Mouse (Mus musculus) olfactory bulb, adult 2 months (tissue): ENCODE results near the gene Vasn. TPM values are rescaled to one million over a fixed set of nuclear protein-coding genes. Genes with fewer than 3 reads are reported as not detected.

ENCODE experiments used
- H3K27ac ChIP-seq: fragments of 200-500 bp; 2 replicates; pipeline ENCODE4 v1.5.1; 2012; ENCODE audit warnings: low read depth, low read length; ENCODE audit not compliant: insufficient read depth
- H3K4me1 ChIP-seq: fragments of 200-500 bp; 2 replicates; pipeline ENCODE4 v1.6.1; 2012; ENCODE audit warnings: low read length; ENCODE audit not compliant: control insufficient read depth, insufficient read depth
- H3K4me3 ChIP-seq: fragments of 200-500 bp; 2 replicates; pipeline ENCODE4 v1.5.1; 2012; ENCODE audit warnings: mild to moderate bottlenecking, low read depth, low read length, moderate library complexity; ENCODE audit not compliant: insufficient read depth
- CTCF ChIP-seq: fragments of 200-500 bp; IDR thresholded peaks from 2 replicates; pipeline ENCODE4 v1.5.1; 2012; ENCODE audit warnings: low read depth, mild to moderate bottlenecking, low read length, moderate library complexity; ENCODE audit not compliant: insufficient read depth
- POLR2A ChIP-seq: fragments of 200-500 bp; IDR thresholded peaks from 2 replicates; pipeline ENCODE4 v1.6.1; 2012; ENCODE audit warnings: mild to moderate bottlenecking, low read depth, low read length, moderate library complexity; ENCODE audit not compliant: insufficient read depth
- WGBS: fragments of 180-500 bp; shearing (Covaris S2); methylation state at CpG from one replicate; pipeline ENCODE4 v1.1.7; 2018; 5-methylcytosine and 5-hydroxymethylcytosine counted together
- polyA plus RNA-seq: library from polyadenylated mRNA; stranded (reverse); fragments of >200 nt; gene quantifications from 2 replicates; pipeline ENCODE4 v1.2.4, GENCODE M21; 2012; ENCODE audit warnings: low replicate concordance; ENCODE audit not compliant: missing spikeins, insufficient read depth, insufficient read length

Vasn gene
- polyA plus RNA-seq, 1 experiment: not detected

- 44% methylated on average over 11 of the region's 11 CpGs for whole genome bisulfite sequencing
- no peak for TF ChIP-seq POLR2A
- no peak for TF ChIP-seq CTCF
- H3K27ac ChIP-seq: no peak overlapping the region
- peaks cover 32% of the 10 kb centered on the region for H3K4me1 ChIP-seq
- H3K4me3 ChIP-seq: no peak overlapping the region
Measured at GRCm38 (mm10) chr16:4655764-4656570, 16.2 kb downstream of the Vasn start.

- H3K27ac ChIP-seq: no peak overlapping the region
- no peak overlapping the region for H3K4me3 ChIP-seq
- WGBS: 79% methylated on average over 9 of the region's 9 CpGs
- TF ChIP-seq CTCF: no peak
- TF ChIP-seq POLR2A: no peak
- peaks cover 29% of the 10 kb centered on the region for H3K4me1 ChIP-seq
Measured at GRCm38 (mm10) chr16:4656571-4657081, 16.9 kb downstream of the Vasn start.

- Histone ChIP-seq H3K27ac (no peak overlapping the region), H3K4me1 (peaks cover 24% of the 10 kb centered on the region), H3K4me3 (no peak overlapping the region)
- no peak for TF ChIP-seq POLR2A
- TF ChIP-seq CTCF: no peak
- 29% methylated on average over 11 of the region's 11 CpGs for WGBS
Measured at GRCm38 (mm10) chr16:4658781-4659245, 19.1 kb downstream of the Vasn start.

- TF ChIP-seq CTCF: no peak
- no peak for TF ChIP-seq POLR2A
- H3K4me3 ChIP-seq: no peak overlapping the region
- H3K4me1 ChIP-seq: peaks cover 24% of the 10 kb centered on the region
Measured at GRCm38 (mm10) chr16:4659326-4659725, 19.6 kb downstream of the Vasn start.

GRCm38 (mm10) chr16:4661605-4662004, 21.9 kb downstream of the Vasn start:
- 85% methylated on average over 2 of the region's 2 CpGs for WGBS
- peaks cover 10% of the 10 kb centered on the region for H3K4me1 ChIP-seq
- TF ChIP-seq CTCF (no peak), POLR2A (no peak)
- no peak overlapping the region for H3K4me3 ChIP-seq
- no peak overlapping the region for H3K27ac ChIP-seq

More at GRCm38 (mm10) chr16:4659326-4659725, 19.6 kb downstream of the Vasn start:
- no peak overlapping the region for H3K27ac ChIP-seq
- WGBS: 36% methylated on average over 2 of the region's 2 CpGs

GRCm38 (mm10) chr16:4663806-4664205, 24.1 kb downstream of the Vasn start:
- Histone ChIP-seq H3K4me1 (peaks cover 6% of the 10 kb centered on the region), H3K27ac (no peak overlapping the region), H3K4me3 (no peak overlapping the region)
- WGBS: 91% methylated on average over 2 of the region's 2 CpGs
- TF ChIP-seq CTCF: no peak
- no peak for TF ChIP-seq POLR2A

GRCm38 (mm10) chr16:4665726-4666125, 26.0 kb downstream of the Vasn start:
- Histone ChIP-seq H3K4me3 (no peak overlapping the region), H3K4me1 (no peaks in the 10 kb centered on the region), H3K27ac (no peak overlapping the region)
- TF ChIP-seq CTCF (no peak), POLR2A (no peak)
- 96% methylated on average over 2 of the region's 2 CpGs for WGBS

- WGBS: 27% methylated on average over 3 of the region's 3 CpGs
- Histone ChIP-seq H3K4me1 (no peaks in the 10 kb centered on the region), H3K27ac (no peak overlapping the region), H3K4me3 (no peak overlapping the region)
- TF ChIP-seq CTCF (peak; percentile 59), POLR2A (no peak)
Measured at GRCm38 (mm10) chr16:4667190-4667808, 27.6 kb downstream of the Vasn start.

- 87% methylated on average over 5 of the region's 5 CpGs for WGBS
- TF ChIP-seq POLR2A (no peak), CTCF (no peak)
- no peaks in the 10 kb centered on the region for H3K4me1 ChIP-seq
Measured at GRCm38 (mm10) chr16:4670317-4670716, 30.6 kb downstream of the Vasn start.

More at GRCm38 (mm10) chr16:4670317-4670716, 30.6 kb downstream of the Vasn start:
- Histone ChIP-seq H3K27ac (no peak overlapping the region), H3K4me3 (no peak overlapping the region)
